Mouse (Mus musculus): ENCODE results near the gene Tph2. TPM values are rescaled to one million over a fixed set of nuclear protein-coding genes. Genes with fewer than 3 reads are reported as not detected.

Gene Tph2
- polyA plus RNA-seq, 1 experiment from 2014 or later: 2.3 TPM

DNA sequence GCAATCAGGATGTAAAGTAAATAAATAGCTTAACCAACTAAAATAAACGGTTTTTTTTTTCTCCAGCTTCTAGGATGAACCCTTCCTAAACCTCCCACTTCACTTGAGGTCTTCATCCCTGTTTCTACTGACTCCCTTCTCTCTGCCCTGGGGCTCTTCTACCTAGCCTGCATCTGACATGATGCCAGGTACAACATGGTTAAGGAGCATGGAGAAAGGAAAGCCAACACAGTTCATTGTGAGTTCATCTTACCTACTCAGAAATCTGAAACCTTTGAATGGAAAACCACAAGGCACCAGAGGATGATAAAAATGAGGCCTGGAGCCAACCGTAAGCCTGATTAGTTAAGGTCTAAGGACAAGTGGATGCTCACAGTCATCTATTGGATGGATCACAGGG is 123.3 kb downstream of the Tph2 start:
- Histone ChIP-seq H3K9me3 (replicated peaks) (no peaks in the 10 kb centered on the region; the same call in 1 of the 2 replicates), H3K4me2 (no peak overlapping the region), H3K4me3 (replicated peaks) (no peak overlapping the region), H3K4me1 (no peaks in the 10 kb centered on the region), H3K27ac (replicated peaks) (no peak overlapping the region), H3K27me3 (replicated peaks) (no peaks in the 10 kb centered on the region), H3K9ac (replicated peaks) (no peak overlapping the region), H3K36me3 (no peaks in the 10 kb centered on the region)
- no peak for ATAC-seq (ENCODE audit: low FRiP score)
- WGBS: 82% methylated on average over 2 of the region's 2 CpGs

GRCm38 (mm10) chr10:115060759-115061158 is 124.1 kb downstream of the Tph2 start:
- Histone ChIP-seq H3K9ac (replicated peaks) (no peak overlapping the region), H3K9me3 (replicated peaks) (no peaks in the 10 kb centered on the region; the same call in 1 of the 2 replicates), H3K27ac (replicated peaks) (no peak overlapping the region), H3K27me3 (replicated peaks) (no peaks in the 10 kb centered on the region), H3K4me2 (no peak overlapping the region), H3K36me3 (no peaks in the 10 kb centered on the region), H3K4me1 (no peaks in the 10 kb centered on the region), H3K4me3 (replicated peaks) (no peak overlapping the region)
- 86% methylated on average over 7 of the region's 7 CpGs for WGBS
- no peak for ATAC-seq (ENCODE audit: low FRiP score)

DNA sequence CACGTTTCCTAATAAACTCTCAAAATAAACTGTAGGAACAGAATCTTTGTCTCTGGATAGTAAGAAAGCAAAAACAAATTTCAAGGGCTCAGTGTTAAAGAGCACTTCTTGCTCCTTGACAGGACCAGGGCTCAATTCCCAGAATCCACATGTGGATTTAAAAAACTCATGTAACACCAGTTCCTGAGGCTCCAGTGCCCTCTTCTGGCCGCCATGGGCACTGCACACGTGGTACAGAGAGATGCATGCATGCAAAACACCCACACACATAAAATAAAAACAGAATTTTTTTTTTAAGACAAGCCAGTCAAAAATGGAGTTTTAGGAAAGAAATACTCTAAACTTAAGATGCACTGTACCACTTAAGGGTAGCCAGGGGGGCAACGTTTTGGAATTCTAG is 133.2 kb downstream of the Tph2 start:
- no peak for ATAC-seq (ENCODE audit: low FRiP score)
- Histone ChIP-seq H3K4me2 (no peak overlapping the region), H3K27ac (replicated peaks) (no peak overlapping the region), H3K4me1 (no peaks in the 10 kb centered on the region), H3K4me3 (replicated peaks) (no peak overlapping the region), H3K27me3 (replicated peaks) (no peaks in the 10 kb centered on the region), H3K36me3 (no peaks in the 10 kb centered on the region), H3K9me3 (replicated peaks) (no peaks in the 10 kb centered on the region), H3K9ac (replicated peaks) (no peak overlapping the region)
- 56% methylated on average over 4 of the region's 4 CpGs for WGBS

GRCm38 (mm10) chr10:115050674-115051073 is 134.1 kb downstream of the Tph2 start:
- Histone ChIP-seq H3K27ac (replicated peaks) (no peak overlapping the region), H3K36me3 (no peaks in the 10 kb centered on the region), H3K4me2 (no peak overlapping the region), H3K9ac (replicated peaks) (no peak overlapping the region), H3K27me3 (replicated peaks) (no peaks in the 10 kb centered on the region), H3K9me3 (replicated peaks) (no peaks in the 10 kb centered on the region), H3K4me3 (replicated peaks) (no peak overlapping the region), H3K4me1 (no peaks in the 10 kb centered on the region)
- WGBS: 95% methylated on average over 11 of the region's 12 CpGs
- no peak for ATAC-seq (ENCODE audit: low FRiP score)

- H3K27ac ChIP-seq (replicated peaks): no peak overlapping the region
- WGBS: 73% methylated on average over 8 of the region's 8 CpGs
- no peak overlapping the region for H3K4me3 ChIP-seq (replicated peaks)
- no peaks in the 10 kb centered on the region for H3K4me1 ChIP-seq
- no peak overlapping the region for H3K4me2 ChIP-seq
- no peaks in the 10 kb centered on the region for H3K9me3 ChIP-seq (replicated peaks)
- H3K9ac ChIP-seq (replicated peaks): no peak overlapping the region
- H3K27me3 ChIP-seq (replicated peaks): no peaks in the 10 kb centered on the region
- no peak for ATAC-seq (ENCODE audit: low FRiP score)
- no peaks in the 10 kb centered on the region for H3K36me3 ChIP-seq
Observed at GRCm38 (mm10) chr10:115050178-115050577, 134.6 kb downstream of the Tph2 start.

DNA sequence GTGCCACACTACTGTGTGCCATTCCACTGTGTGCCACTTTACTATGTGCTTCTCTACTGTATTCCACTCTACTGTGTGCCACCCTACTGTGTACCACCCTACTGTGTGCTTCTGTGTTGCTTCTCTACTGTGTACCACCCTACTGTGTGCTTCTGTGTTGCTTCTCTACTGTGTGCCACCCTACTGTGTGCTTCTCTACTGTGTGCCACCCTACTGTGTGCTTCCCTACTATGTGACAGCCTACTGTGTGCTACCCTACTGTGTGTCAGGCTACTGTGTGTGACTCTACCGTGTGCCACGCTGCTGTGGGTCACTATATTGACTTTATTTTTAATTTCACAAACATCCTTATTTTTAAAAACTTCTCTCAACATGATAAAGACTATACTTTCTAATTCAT is 136.3 kb downstream of the Tph2 start:
- Histone ChIP-seq H3K27ac (replicated peaks) (no peak overlapping the region), H3K4me1 (no peaks in the 10 kb centered on the region)
- WGBS: 97% methylated on average over 2 of the region's 2 CpGs

DNA sequence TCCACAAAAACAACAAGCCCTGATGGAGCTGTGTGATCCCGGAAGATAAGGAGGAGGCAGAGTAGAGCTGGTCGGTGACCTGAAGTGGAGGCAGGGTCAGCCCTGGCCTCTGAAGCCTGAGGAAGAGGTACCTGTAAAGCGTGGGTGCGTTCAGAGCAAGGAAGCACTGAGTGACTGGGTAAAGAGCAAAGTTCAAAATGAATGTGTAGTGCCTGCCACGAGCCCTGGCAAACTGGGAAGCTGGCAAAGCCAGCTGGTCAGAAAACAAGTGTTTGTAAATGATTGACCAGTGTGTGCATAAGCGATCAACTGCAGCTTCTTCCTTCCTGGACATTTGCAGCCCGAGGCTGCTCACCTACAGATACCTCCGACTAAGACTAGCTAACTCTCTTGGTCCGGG is 149.1 kb downstream of the Tph2 start:
- H3K36me3 ChIP-seq: no peaks in the 10 kb centered on the region
- H3K27me3 ChIP-seq (replicated peaks): no peaks in the 10 kb centered on the region
- no peak overlapping the region for H3K4me3 ChIP-seq (replicated peaks)
- no peak overlapping the region for H3K4me2 ChIP-seq
- H3K9ac ChIP-seq (replicated peaks): no peak overlapping the region
- 95% methylated on average over 9 of the region's 9 CpGs for WGBS
- H3K9me3 ChIP-seq (replicated peaks): no peaks in the 10 kb centered on the region
- ATAC-seq (ENCODE audit: low FRiP score): no peak
- no peaks in the 10 kb centered on the region for H3K4me1 ChIP-seq
- no peak overlapping the region for H3K27ac ChIP-seq (replicated peaks)

More for the DNA sequence above, 136.3 kb downstream of the Tph2 start:
- no peaks in the 10 kb centered on the region for H3K36me3 ChIP-seq
- H3K4me2 ChIP-seq: no peak overlapping the region
- H3K9ac ChIP-seq (replicated peaks): no peak overlapping the region
- no peaks in the 10 kb centered on the region for H3K9me3 ChIP-seq (replicated peaks)
- no peaks in the 10 kb centered on the region for H3K27me3 ChIP-seq (replicated peaks)
- H3K4me3 ChIP-seq (replicated peaks): no peak overlapping the region
- no peak for ATAC-seq (ENCODE audit: low FRiP score)

Other genes with a start within 250 kb of the Tph2 start
- 27.1 and 31.0 TPM in 2 replicates for gene Tbc1d15, start 66.4 kb upstream of the Tph2 start, polyA plus RNA-seq (2015; fragmentation: Nextera tagmentation; extraction: Ambion mirVana)
- 7.0 and 9.6 TPM in 2 replicates for gene Rab21, start 130.6 kb upstream of the Tph2 start, polyA plus RNA-seq (2015; fragmentation: Nextera tagmentation; extraction: Ambion mirVana)
- 31.6 and 32.0 TPM in 2 replicates for gene Tmem19, start 177.5 kb upstream of the Tph2 start, polyA plus RNA-seq (2015; fragmentation: Nextera tagmentation; extraction: Ambion mirVana)
- 25.4 and 25.8 TPM in 2 replicates for gene Thap2, start 199.4 kb upstream of the Tph2 start, polyA plus RNA-seq (2015; fragmentation: Nextera tagmentation; extraction: Ambion mirVana)
- gene Zfc3h1, start 199.9 kb upstream of the Tph2 start, polyA plus RNA-seq (2015; fragmentation: Nextera tagmentation; extraction: Ambion mirVana): 14.8 and 15.1 TPM in 2 replicates